ENCODE assay signal across 18 mouse cellular contexts in the genomic region with DNA sequence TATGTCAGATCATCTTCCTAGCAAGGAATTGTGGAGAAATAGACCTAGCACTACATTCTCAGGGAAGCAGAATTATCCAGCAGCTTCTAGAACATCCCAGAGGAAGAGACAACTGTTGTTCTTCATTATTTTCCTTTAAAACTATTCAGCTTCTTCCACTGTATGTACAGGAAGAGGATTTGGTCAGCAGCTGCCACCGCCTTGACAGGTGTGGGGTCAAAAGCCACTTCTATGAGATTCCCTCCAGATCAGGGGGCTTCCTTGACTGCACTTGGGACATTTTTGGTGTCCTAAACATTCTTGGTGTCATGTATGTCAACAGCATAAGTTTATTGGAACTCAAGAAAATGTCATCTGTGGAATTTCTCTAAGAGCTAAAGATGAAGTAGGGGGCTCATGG. TPM values are rescaled to one million over a fixed set of nuclear protein-coding genes. Genes with fewer than 3 reads are reported as not detected.
"Had no signal": no experiment of that assay in that cellular context is flagged by ENCODE, and none has a peak within 500 bp of the region (broad histone marks: within the 10 kb centered on the region; RNA-seq: fewer than 3 reads in every experiment).

No protein-coding gene starts in this region.

- H3K9me3 ChIP-seq: neural tube, embryonic 12.5 days; neural tube, embryonic 13.5 days; neural tube, embryonic 15.5 days; stomach, embryonic 15.5 days had no signal

- H3K4me2 ChIP-seq: neural tube, embryonic 12.5 days; neural tube, embryonic 13.5 days; neural tube, embryonic 15.5 days; stomach, embryonic 15.5 days had no signal

- H3K27me3 ChIP-seq: neural tube, embryonic 12.5 days; neural tube, embryonic 13.5 days; neural tube, embryonic 15.5 days; stomach, embryonic 15.5 days had no signal

- H3K36me3 ChIP-seq: neural tube, embryonic 12.5 days; neural tube, embryonic 13.5 days; neural tube, embryonic 15.5 days; stomach, embryonic 15.5 days had no signal

- DNase-seq: retina, postnatal 1 day; right cerebral cortex, adult 18-20 months; right cerebral cortex, postnatal 14 days; right cerebral cortex, postnatal 25 days; right cerebral cortex, postnatal 4 days; spleen, adult 18-20 months; thymus, adult 18-20 months; thymus, adult 2 months; thymus, postnatal 14 days; thymus, postnatal 25 days; thymus, postnatal 36 days; thymus, postnatal 4 days had no signal

- H3K9ac ChIP-seq: neural tube, embryonic 12.5 days; neural tube, embryonic 13.5 days; neural tube, embryonic 15.5 days; stomach, embryonic 15.5 days had no signal

- H3K27ac ChIP-seq: neural tube, embryonic 12.5 days; neural tube, embryonic 13.5 days; neural tube, embryonic 15.5 days; stomach, embryonic 15.5 days; stomach, postnatal 0 days had no signal

- H3K4me3 ChIP-seq: neural tube, embryonic 12.5 days; neural tube, embryonic 13.5 days; neural tube, embryonic 15.5 days; stomach, embryonic 15.5 days had no signal

RNA-seq across cellular contexts. Expression of gene Lmcd1, which starts 5.2 kb away (rescaled TPM):
- total RNA-seq: neutrophil, adult 5-6 weeks had no signal
